11 mouse cellular contexts compared by ENCODE assay signal in genomic region chr2:91870754-91871153, GRCm38 (mm10). TPM values are rescaled to one million over a fixed set of nuclear protein-coding genes. Genes with fewer than 3 reads are reported as not detected.
DNase-seq lines count a peak whose midpoint lies in the region; ATAC-seq and TF ChIP-seq lines count a peak whose summit lies in the region.
"Had no signal": no experiment of that assay in that cellular context is flagged by ENCODE, and none has a peak within 500 bp of the region (broad histone marks: within the 10 kb centered on the region; RNA-seq: fewer than 3 reads in every experiment).

No protein-coding gene starts in this region.

- peaks cover 3% of the 10 kb centered on the region for H3K36me3 ChIP-seq in hindbrain, embryonic 14.5 days (replicated peaks; ENCODE audit: control insufficient read depth, insufficient read depth)
- no peaks in the 10 kb centered on the region for H3K36me3 ChIP-seq in hindbrain, embryonic 11.5 days (ENCODE audit: control insufficient read depth, insufficient read depth, low read length)
- no peaks in the 10 kb centered on the region for H3K36me3 ChIP-seq in thymus, adult 2 months (ENCODE audit: control insufficient read depth, insufficient read depth, low read length)
- peaks cover 6% of the 10 kb centered on the region for H3K36me3 ChIP-seq in liver, embryonic 12.5 days
- H3K36me3 ChIP-seq: embryonic facial prominence, embryonic 15.5 days had no signal

- 0 out of 2 replicates have a peak, but pooled peaks cover 5% of the 10 kb centered on the region for H3K4me1 ChIP-seq in hindbrain, embryonic 14.5 days (replicated peaks; ENCODE audit: control insufficient read depth, insufficient read depth, low read length)
- H3K4me1 ChIP-seq in hindbrain, embryonic 11.5 days (replicated peaks; ENCODE audit: control insufficient read depth, insufficient read depth, low read length), result no peaks in the 10 kb centered on the region
- H3K4me1 ChIP-seq in thymus, adult 2 months (replicated peaks; ENCODE audit: control insufficient read depth, insufficient read depth, low read length), result no peaks in the 10 kb centered on the region
- H3K4me1 ChIP-seq in liver, embryonic 12.5 days, result no peaks in the 10 kb centered on the region
- H3K4me1 ChIP-seq: limb, embryonic 12.5 days had no signal

- no peak overlapping the region for H3K4me2 ChIP-seq in hindbrain, embryonic 14.5 days (replicated peaks)
- no peak overlapping the region for H3K4me2 ChIP-seq in hindbrain, embryonic 11.5 days (replicated peaks; ENCODE audit: low read depth, low read length)
- H3K4me2 ChIP-seq in liver, embryonic 12.5 days, result no peak overlapping the region
- H3K4me2 ChIP-seq: embryonic facial prominence, embryonic 15.5 days; limb, embryonic 12.5 days had no signal

- peak; percentile 72 for DNase-seq in hindbrain, embryonic 14.5 days (ENCODE audit: low spot score)
- no peak for DNase-seq in hindbrain, embryonic 11.5 days (ENCODE audit: low spot score)
- peak; percentile 63 for DNase-seq in brain, embryonic 18.5 days (ENCODE audit: low read depth, low spot score)
- DNase-seq in frontal cortex, postnatal 14 days (ENCODE audit: low spot score in 2 of 2), result peak; percentile 11 to 28
- peak; percentile 45 to 65 for DNase-seq in left cerebral cortex, postnatal 25 days (ENCODE audit: low spot score in 2 of 2)
- DNase-seq in right cerebral cortex, postnatal 36 days (ENCODE audit: low spot score in 2 of 2), result peak; percentile 24 to 38
- no peak for DNase-seq in thymus, adult 2 months

- H3K27ac ChIP-seq in hindbrain, embryonic 14.5 days, result peak overlapping the region; percentile 63
- no peak overlapping the region for H3K27ac ChIP-seq in hindbrain, embryonic 11.5 days (ENCODE audit: low read depth, low read length)
- no peak overlapping the region for H3K27ac ChIP-seq in thymus, adult 2 months (ENCODE audit: control insufficient read depth, insufficient read depth, low read length)
- no peak overlapping the region for H3K27ac ChIP-seq in liver, embryonic 12.5 days
- H3K27ac ChIP-seq: embryonic facial prominence, embryonic 15.5 days; limb, embryonic 12.5 days had no signal

- no peak overlapping the region for H3K4me3 ChIP-seq in hindbrain, embryonic 14.5 days (replicated peaks; ENCODE audit: low read length)
- no peak overlapping the region for H3K4me3 ChIP-seq in hindbrain, embryonic 11.5 days (ENCODE audit: low read depth, low read length)
- H3K4me3 ChIP-seq in thymus, adult 2 months (ENCODE audit: control insufficient read depth, insufficient read depth, low read length), result no peak overlapping the region
- H3K4me3 ChIP-seq in liver, embryonic 12.5 days, result no peak overlapping the region
- H3K4me3 ChIP-seq: embryonic facial prominence, embryonic 15.5 days; limb, embryonic 12.5 days had no signal

- no peak for TF ChIP-seq POLR2A in thymus, adult 2 months (IDR thresholded peaks at IDR 0.05; ENCODE audit: control insufficient read depth, extremely low read depth, insufficient read depth, low read length, poor library complexity)

- WGBS in hindbrain, embryonic 14.5 days, result 44% methylated on average over 8 of the region's 8 CpGs
- 86% methylated on average over 8 of the region's 8 CpGs for WGBS in hindbrain, embryonic 11.5 days
- 88% methylated on average over 8 of the region's 8 CpGs for WGBS in thymus, adult 2 months
- 76% methylated on average over 8 of the region's 8 CpGs for WGBS in liver, embryonic 12.5 days (ENCODE audit: insufficient replicate concordance)

- no peak for TF ChIP-seq CTCF in thymus, adult 2 months (IDR thresholded peaks at IDR 0.05; ENCODE audit: borderline replicate concordance, control insufficient read depth, extremely low read depth, insufficient read depth, low read length, poor library complexity)

- no peaks in the 10 kb centered on the region for H3K27me3 ChIP-seq in hindbrain, embryonic 14.5 days (ENCODE audit: control insufficient read depth, insufficient read depth, low read length)
- H3K27me3 ChIP-seq in hindbrain, embryonic 11.5 days (ENCODE audit: control insufficient read depth, insufficient read depth, low read length), result no peaks in the 10 kb centered on the region
- H3K27me3 ChIP-seq in thymus, adult 2 months (ENCODE audit: control insufficient read depth, insufficient read depth, low read length), result no peaks in the 10 kb centered on the region
- no peaks in the 10 kb centered on the region for H3K27me3 ChIP-seq in liver, embryonic 12.5 days (replicated peaks)
- H3K27me3 ChIP-seq: embryonic facial prominence, embryonic 15.5 days; limb, embryonic 12.5 days had no signal

- no peaks in the 10 kb centered on the region for H3K9me3 ChIP-seq in hindbrain, embryonic 14.5 days (ENCODE audit: control insufficient read depth, low read length)
- H3K9me3 ChIP-seq in hindbrain, embryonic 11.5 days (ENCODE audit: control insufficient read depth, low read length), result no peaks in the 10 kb centered on the region
- no peaks in the 10 kb centered on the region for H3K9me3 ChIP-seq in liver, embryonic 12.5 days (replicated peaks)
- H3K9me3 ChIP-seq: embryonic facial prominence, embryonic 15.5 days; G1E had no signal

- intact Hi-C loops in left cerebral cortex, postnatal 25 days (cut with DNase I), result no loop called here

- H3K9ac ChIP-seq in hindbrain, embryonic 14.5 days, result no peak overlapping the region
- H3K9ac ChIP-seq in hindbrain, embryonic 11.5 days (ENCODE audit: low read depth, low read length), result no peak overlapping the region
- H3K9ac ChIP-seq in liver, embryonic 12.5 days, result no peak overlapping the region
- H3K9ac ChIP-seq: embryonic facial prominence, embryonic 15.5 days; limb, embryonic 12.5 days had no signal

- peak; percentile 73; the same call in 1 of the 2 replicates for ATAC-seq in hindbrain, embryonic 14.5 days (ENCODE audit: low FRiP score)
- no peak for ATAC-seq in hindbrain, embryonic 11.5 days (ENCODE audit: low FRiP score)
- ATAC-seq in liver, embryonic 12.5 days, result no peak

RNA-seq across cellular contexts. Expression of gene Chrm4, which starts 56.3 kb away (rescaled TPM):
- 0.52 and 0.67 TPM in 2 replicates for polyA plus RNA-seq in hindbrain, embryonic 14.5 days (2014; fragmentation: Nextera tagmentation; extraction: Ambion mirVana)
- 0.20 and 0.42 TPM in 2 replicates for polyA plus RNA-seq in hindbrain, embryonic 11.5 days (2014; fragmentation: Nextera tagmentation; extraction: Ambion mirVana)
- 10 to 100 TPM; 41.6 to 55.1 TPM for total RNA-seq in left cerebral cortex, postnatal 25 days (2021)
- 0.80 and 0.87 TPM in 2 replicates for polyA plus RNA-seq in thymus, adult 2 months (2012; rRNA removed)
- 0.17 TPM in 1 of 2 replicates, not detected in the other for polyA plus RNA-seq in liver, embryonic 12.5 days (2016; fragmentation: Nextera tagmentation; extraction: Ambion mirVana)
- polyA plus RNA-seq: G1E had no signal

Comparison
In these comparisons a context has a peak if more than half of its experiments do, and no peak if none do; other contexts are left out.
1. DNase-seq: peak in hindbrain, embryonic 14.5 days (single experiment), brain, embryonic 18.5 days (single experiment), frontal cortex, postnatal 14 days (2 of 2), left cerebral cortex, postnatal 25 days (2 of 2) and right cerebral cortex, postnatal 36 days (2 of 2); none in hindbrain, embryonic 11.5 days (single experiment) and thymus, adult 2 months (single experiment).